Mouse (Mus musculus): ENCODE measurements around the gene Necap2. TPM values are rescaled to one million over a fixed set of nuclear protein-coding genes. Genes with fewer than 3 reads are reported as not detected.

Gene Necap2
- polyA plus RNA-seq, 1 experiment, result 29.4 TPM

DNA sequence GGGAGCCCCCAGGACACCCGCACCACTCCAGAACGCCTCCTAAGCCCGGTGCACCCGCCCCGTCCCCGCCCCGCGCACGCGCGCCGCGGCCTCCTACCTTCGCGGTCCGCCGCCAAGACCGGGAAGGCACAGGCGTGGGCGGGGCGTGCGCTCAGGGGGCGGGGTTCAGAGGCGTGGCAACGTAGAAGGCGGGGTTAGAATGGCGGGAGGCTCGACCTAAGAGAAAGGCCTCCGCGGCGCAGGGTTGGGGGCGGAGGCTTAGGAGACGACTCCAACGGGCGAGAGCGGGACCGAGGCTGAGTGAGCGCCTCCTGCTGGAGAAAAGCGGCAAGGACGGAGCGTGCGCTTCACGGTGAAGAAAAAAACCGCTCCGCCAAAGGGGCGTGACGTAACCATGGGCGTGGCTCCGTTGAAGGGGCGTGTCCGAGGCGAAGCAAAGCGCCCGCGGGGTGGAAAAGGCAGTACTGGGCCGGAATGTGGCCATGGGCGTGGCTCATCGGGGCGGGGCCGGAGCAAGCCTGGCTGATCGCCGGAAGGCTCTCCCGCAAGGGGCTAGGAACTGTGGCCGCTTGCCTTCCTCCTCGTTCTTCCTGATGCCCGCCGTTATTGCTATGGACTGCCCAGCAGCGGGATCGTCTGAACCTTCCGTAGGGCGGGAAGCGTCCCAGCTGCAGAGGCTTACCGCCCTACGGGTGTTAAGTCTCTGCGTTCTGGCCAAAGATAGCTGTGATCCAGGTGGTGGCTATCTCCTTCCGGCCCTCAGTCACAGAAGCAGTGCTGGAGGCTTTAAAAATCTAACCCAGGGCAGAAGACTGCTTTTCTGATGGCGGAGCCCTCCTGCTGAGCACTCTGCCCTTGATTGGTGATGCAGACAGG lies 17.5 kb downstream of the Necap2 start, which contains the start of gene Crocc:
Gene Crocc (minus strand): TSS at position 125 of the 876 bp plus-strand sequence.
- Histone ChIP-seq H3K4me1 (ENCODE audit: control insufficient read depth, insufficient read depth, insufficient read length, low read length) (no peaks in the 10 kb centered on the region), H3K27ac (replicated peaks; ENCODE audit: low read depth, low read length) (peak within 1 kb of the TSS; percentile 69), H3K4me3 (ENCODE audit: insufficient read depth, low read depth, low read length) (peak within 1 kb of the TSS; percentile 69)

DNA sequence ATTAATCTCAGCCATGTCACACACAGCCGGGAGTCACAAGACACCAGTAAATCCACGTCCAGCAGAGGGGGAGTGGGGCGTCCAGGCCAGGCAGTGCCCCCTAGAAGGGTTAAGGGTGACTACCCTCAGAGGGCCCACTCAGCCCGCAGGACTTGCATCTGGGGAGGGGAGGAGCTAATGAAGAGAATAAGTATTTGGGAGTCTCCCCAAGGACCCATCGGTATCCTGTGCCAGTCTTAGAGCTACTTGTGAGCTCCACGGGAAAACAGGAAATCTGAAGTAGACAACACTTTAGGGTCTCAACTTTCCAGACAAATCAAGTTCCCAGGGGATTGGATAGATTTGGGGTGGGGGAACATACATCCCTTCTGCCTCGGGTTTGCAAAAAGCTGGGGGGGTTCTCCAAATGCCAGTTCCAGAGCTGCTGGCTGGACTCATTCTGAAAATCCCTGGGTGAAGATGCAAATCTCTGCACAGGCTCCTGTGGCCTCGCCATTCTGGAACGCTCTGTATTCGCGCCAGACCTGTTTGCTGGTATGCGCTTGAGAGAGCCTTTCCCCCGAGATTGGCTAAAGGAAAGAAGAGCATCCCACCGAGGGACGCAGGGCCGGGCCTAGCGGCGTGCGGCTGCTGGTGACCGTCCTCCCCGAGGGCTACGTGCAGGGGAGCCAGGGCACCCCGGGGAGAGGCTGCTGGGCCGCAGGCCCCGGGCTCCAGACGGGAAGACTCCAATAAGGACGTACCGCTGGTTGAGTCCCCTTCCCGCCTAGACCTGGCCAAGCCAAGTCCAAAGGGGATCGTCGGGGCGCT lies 18.3 kb downstream of the Necap2 start:
- H3K4me3 ChIP-seq (ENCODE audit: insufficient read depth, low read depth, low read length), result peak overlapping the region; percentile 69
- no peaks in the 10 kb centered on the region for H3K4me1 ChIP-seq (ENCODE audit: control insufficient read depth, insufficient read depth, insufficient read length, low read length)
- no peak overlapping the region for H3K27ac ChIP-seq (replicated peaks; ENCODE audit: low read depth, low read length)

DNA sequence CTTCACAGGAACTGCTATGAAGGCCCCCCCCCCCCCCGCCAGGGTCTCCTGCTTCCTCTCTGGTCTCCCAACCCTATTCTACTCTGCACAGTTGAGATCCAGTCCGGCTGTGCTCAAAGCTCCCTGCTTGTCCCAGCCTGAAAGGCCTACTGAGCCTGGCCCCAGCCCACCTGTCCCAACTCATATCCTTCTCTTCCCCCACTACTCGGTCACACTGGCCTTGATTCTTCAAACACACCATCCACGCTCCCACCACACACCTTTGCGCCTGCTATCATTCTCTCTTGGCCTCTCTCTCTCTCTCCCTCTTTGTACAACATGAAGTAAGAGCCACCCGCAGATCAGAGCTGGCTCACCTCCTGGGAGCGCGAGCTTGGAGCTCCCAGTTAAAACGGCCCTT lies 19.3 kb downstream of the Necap2 start:
- H3K4me3 ChIP-seq (ENCODE audit: insufficient read depth, low read depth, low read length), result no peak overlapping the region
- no peaks in the 10 kb centered on the region for H3K4me1 ChIP-seq (ENCODE audit: control insufficient read depth, insufficient read depth, insufficient read length, low read length)

DNA sequence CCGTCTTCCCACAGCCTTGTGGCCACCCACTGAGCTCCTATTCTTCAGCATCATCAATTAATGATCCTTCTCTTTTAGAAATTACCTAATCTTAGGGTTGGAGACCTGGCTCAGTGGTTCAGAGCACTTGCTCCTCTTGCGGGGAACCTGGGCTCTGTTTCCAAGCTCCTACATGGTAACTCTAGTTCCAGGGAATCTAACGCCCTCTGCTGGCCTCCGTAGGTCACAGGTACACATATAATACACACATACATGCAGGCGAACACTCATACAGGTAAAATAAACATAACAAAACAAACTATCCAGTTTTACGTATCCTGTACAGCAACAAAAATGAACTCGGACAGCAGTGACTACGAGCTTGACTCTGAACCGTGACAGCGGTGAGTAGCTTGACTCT lies 21.2 kb downstream of the Necap2 start:
- H3K27ac ChIP-seq (replicated peaks; ENCODE audit: low read depth, low read length), result no peak overlapping the region
- no peak overlapping the region for H3K4me3 ChIP-seq (ENCODE audit: insufficient read depth, low read depth, low read length)
- no peaks in the 10 kb centered on the region for H3K4me1 ChIP-seq (ENCODE audit: control insufficient read depth, insufficient read depth, insufficient read length, low read length)

More for the DNA sequence above, 19.3 kb downstream of the Necap2 start:
- H3K27ac ChIP-seq (replicated peaks; ENCODE audit: low read depth, low read length), result no peak overlapping the region

DNA sequence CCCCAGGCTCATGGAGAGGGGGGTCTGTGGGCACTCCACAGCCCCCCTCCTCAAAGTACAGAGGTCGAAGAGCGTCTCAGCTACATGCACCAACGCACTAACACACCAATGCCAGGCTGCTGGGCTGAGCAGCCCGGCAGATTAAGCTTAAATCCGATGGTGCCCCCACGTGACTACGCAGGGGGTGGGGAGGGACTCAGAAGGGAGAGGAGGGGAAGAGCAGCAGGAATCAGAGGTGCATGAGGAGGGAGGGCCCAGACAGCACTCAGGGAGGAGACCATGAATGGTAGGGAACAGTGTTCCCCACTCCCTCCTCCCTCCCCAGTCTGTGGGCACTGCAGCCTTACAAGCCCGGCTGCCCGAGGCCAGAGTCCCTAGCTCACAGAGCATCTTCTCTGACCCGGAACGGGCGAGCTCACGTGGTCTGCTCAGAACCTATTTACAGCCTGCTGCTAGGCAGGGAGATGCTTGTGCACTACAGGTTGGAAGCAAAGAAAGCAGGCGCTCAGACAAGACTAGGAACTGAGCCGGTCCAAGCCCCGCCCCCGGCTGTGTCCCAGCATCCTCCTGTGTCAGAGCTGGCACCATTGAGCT lies 24.5 kb downstream of the Necap2 start:
- no peaks in the 10 kb centered on the region for H3K4me1 ChIP-seq (ENCODE audit: control insufficient read depth, insufficient read depth, insufficient read length, low read length)
- no peak overlapping the region for H3K27ac ChIP-seq (replicated peaks; ENCODE audit: low read depth, low read length)
- no peak overlapping the region for H3K4me3 ChIP-seq (ENCODE audit: insufficient read depth, low read depth, low read length)

DNA sequence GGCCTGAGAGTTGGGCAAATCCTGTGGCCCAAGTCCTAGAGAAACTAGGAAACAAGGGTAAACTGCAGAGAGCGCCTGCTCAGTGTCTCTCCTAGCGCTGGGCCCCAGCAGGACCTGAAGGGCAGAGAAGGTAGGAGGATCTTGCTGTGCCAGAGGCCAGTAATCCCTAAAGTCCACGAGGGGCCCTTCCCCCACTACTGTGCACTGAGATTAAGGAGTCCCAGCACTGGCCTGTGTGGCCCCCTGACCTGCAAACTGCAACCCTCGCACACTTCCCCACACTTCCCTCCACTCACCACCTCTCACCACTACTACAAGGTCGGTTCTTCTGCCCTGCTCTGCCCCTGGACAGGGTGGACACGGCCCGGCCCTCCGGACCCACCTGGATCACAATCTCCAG lies 25.0 kb downstream of the Necap2 start:
- Histone ChIP-seq H3K4me3 (ENCODE audit: insufficient read depth, low read depth, low read length) (no peak overlapping the region), H3K27ac (replicated peaks; ENCODE audit: low read depth, low read length) (no peak overlapping the region), H3K4me1 (ENCODE audit: control insufficient read depth, insufficient read depth, insufficient read length, low read length) (no peaks in the 10 kb centered on the region)

DNA sequence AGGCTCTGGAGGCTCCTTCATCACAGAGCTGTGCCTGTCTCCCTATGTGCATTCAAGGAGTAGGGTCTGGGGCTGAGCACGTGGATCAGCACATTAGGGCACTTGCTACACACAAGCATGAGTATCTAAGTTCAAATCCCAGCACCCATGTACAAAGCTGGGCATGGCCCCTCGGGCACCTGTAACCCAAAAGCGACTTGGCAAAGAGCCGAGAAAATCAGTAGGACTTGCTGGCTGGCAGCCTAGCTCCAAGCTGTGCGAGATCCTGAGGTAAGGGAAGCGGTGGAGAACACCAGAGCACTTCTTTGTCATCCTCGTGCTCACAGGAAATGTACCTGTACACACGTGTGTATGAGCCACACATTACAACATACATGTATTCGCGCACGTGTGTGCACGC lies 25.7 kb downstream of the Necap2 start:
- Histone ChIP-seq H3K4me1 (ENCODE audit: control insufficient read depth, insufficient read depth, insufficient read length, low read length) (no peaks in the 10 kb centered on the region), H3K27ac (replicated peaks; ENCODE audit: low read depth, low read length) (no peak overlapping the region), H3K4me3 (ENCODE audit: insufficient read depth, low read depth, low read length) (no peak overlapping the region)

DNA sequence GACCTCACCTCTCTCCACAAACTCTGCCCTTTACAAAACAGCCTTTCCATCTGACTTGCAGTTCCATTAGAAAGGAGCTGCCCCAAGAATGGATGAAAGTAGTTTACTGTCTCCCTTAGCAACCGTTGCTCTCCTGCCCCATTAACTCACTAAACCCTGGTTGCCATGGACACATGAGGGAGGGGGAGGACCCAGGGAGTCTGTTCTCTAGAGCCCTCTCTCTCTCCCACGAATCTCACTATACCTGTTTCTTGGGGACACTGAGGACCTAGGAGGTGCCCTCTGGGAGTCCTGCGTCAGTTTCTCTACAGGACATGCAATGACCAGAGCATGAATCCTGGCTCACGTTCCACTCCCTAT lies 28.7 kb downstream of the Necap2 start:
- H3K4me3 ChIP-seq (ENCODE audit: insufficient read depth, low read depth, low read length), result no peak overlapping the region
- H3K27ac ChIP-seq (replicated peaks; ENCODE audit: low read depth, low read length), result no peak overlapping the region
- no peaks in the 10 kb centered on the region for H3K4me1 ChIP-seq (ENCODE audit: control insufficient read depth, insufficient read depth, insufficient read length, low read length)

DNA sequence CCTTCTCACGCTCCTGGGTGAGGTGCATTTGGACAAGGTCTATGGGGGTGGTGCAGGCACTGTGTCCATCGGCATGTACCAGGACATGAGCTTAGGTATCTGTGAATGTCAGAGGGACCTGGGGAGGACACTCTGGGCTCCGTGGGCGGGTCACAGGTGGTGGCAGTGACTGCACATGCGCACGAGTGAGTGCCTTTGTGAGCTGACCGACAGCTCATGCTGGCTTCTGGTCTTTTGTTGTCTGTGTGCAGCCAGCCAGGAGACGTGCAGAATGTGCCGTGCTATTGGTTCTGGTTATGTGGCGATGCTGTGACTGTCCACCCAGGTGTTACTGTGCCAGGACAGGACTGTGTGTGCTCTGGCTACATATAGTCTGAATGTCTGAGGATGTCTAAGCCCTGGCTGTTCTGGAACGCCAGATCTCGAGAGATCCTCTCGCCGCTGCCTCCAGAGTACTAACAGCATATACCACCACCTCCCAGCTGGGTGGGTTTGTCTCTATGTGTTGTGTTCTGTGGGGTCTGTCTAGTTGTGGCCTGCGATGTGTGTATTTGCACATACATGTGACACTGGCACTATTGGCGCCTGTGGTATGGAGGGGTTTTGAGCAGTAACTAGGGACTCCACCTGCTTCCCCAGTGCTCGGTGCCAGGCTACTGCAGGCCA lies 29.2 kb downstream of the Necap2 start:
- Histone ChIP-seq H3K27ac (replicated peaks; ENCODE audit: low read depth, low read length) (no peak overlapping the region), H3K4me3 (ENCODE audit: insufficient read depth, low read depth, low read length) (no peak overlapping the region), H3K4me1 (ENCODE audit: control insufficient read depth, insufficient read depth, insufficient read length, low read length) (no peaks in the 10 kb centered on the region)

DNA sequence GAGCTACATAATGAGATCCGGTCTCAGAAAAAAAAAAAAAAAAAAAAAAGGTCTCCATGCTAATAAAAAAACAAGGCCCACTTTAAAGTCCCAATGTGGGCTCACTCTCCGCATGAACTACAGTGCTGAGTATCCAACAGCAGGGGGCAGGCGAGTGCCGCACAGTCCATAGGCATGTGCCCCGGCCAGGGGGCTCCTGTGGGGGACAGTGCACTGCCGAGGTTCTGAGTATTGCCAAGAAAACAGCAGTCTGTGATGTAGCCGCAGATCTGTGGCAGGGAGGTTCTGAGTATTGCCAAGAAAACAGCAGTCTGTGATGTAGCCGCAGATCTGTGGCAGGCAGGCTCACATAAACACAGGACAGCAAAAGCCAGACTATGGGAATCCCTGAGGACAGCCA lies 33.3 kb downstream of the Necap2 start:
- no peaks in the 10 kb centered on the region for H3K4me1 ChIP-seq (ENCODE audit: control insufficient read depth, insufficient read depth, insufficient read length, low read length)
- H3K27ac ChIP-seq (replicated peaks; ENCODE audit: low read depth, low read length), result no peak overlapping the region
- H3K4me3 ChIP-seq (ENCODE audit: insufficient read depth, low read depth, low read length), result no peak overlapping the region

DNA sequence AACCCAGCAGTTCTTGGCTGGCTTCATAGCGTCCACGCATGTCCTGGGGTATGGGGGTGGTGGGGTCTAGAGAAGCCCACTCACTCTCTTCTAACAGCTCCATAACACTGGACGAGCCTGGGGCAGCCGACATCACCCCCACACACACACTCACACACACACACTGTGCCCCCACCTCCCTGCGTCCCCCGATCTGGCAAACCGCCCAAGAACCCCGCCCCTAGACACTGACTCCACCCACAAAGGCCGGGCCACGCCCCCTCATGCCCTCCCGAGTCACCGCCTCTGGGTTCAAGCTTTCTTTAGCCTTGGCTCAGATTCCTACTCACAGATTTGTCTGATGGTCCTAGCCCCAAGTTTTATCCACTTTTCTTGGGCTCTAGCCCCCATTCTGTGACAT lies 37.0 kb downstream of the Necap2 start:
- H3K4me1 ChIP-seq (ENCODE audit: control insufficient read depth, insufficient read depth, insufficient read length, low read length), result no peaks in the 10 kb centered on the region
- H3K27ac ChIP-seq (replicated peaks; ENCODE audit: low read depth, low read length), result no peak overlapping the region
- H3K4me3 ChIP-seq (ENCODE audit: insufficient read depth, low read depth, low read length), result no peak overlapping the region

DNA sequence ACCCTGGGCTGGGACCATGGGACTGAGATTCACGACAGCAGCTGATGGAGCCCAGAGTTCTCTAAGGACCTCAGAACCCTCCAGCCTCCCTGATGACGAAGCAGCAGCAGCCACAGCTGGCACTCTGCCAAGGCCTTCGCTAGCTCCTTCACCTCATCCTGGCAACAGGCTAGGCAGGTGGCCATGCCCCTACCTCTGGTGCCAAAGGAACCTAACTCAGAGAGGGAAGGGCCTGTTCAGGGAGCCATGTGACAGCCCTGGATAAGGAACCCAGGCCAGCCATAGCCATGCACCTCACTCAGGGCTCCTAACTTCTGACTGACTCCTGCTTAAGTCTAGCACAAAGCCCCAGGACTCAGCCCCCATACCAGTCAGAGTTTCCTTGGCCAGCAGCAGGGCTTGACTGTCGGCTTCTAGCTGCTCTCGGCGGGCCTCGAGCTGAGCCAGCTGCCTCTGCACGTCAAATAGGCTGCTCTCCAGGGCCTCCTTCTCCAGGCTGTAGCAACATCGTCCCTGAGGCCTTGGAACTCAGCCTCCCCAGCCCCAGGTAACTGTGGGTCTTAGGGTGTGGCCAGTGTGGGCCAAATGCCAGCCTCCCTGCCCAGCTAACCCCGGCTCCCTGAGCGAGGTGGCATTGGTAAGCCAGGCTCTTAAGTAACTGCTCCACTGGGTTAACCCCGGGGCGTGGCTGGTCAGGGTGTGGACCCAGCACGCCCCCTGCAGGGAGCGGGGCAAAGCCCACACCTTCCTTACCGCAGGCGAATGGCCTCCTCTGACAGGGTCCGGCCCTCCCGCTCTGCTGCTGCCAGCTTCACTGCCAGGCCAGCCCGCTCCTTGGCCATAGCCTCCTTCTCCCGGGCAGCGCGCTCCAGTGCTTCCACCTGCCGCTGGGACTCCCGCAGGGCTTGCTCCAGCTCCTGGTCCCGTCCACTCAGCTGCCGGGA lies 44.3 kb downstream of the Necap2 start:
- H3K4me3 ChIP-seq (ENCODE audit: insufficient read depth, low read depth, low read length), result no peak overlapping the region
- H3K27ac ChIP-seq (replicated peaks; ENCODE audit: low read depth, low read length), result no peak overlapping the region
- peaks cover 2% of the 10 kb centered on the region; the same call in 1 of the 2 replicates for H3K4me1 ChIP-seq (ENCODE audit: control insufficient read depth, insufficient read depth, insufficient read length, low read length)

DNA sequence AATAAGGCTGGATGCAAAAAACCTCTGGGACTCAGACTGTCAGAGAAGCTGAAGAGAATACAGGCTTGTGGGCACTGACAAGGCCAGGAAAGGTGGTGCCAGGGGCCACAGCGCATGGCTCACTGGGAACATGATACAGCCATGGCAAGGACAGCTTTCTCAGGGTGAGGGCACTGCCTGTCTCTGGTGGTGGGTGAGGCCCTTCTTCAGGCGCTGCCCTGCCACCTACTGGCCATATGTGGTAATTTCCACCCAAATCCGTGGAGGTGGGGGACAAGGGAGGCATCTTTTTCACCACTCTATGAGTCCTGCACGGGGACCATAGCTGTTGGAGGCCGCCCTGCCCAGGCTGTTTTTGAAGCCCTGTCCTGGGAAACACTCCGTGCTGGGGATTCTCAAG lies 46.4 kb downstream of the Necap2 start:
- Histone ChIP-seq H3K4me1 (ENCODE audit: control insufficient read depth, insufficient read depth, insufficient read length, low read length) (peaks cover 2% of the 10 kb centered on the region; the same call in 1 of the 2 replicates), H3K27ac (replicated peaks; ENCODE audit: low read depth, low read length) (no peak overlapping the region), H3K4me3 (ENCODE audit: insufficient read depth, low read depth, low read length) (no peak overlapping the region)

DNA sequence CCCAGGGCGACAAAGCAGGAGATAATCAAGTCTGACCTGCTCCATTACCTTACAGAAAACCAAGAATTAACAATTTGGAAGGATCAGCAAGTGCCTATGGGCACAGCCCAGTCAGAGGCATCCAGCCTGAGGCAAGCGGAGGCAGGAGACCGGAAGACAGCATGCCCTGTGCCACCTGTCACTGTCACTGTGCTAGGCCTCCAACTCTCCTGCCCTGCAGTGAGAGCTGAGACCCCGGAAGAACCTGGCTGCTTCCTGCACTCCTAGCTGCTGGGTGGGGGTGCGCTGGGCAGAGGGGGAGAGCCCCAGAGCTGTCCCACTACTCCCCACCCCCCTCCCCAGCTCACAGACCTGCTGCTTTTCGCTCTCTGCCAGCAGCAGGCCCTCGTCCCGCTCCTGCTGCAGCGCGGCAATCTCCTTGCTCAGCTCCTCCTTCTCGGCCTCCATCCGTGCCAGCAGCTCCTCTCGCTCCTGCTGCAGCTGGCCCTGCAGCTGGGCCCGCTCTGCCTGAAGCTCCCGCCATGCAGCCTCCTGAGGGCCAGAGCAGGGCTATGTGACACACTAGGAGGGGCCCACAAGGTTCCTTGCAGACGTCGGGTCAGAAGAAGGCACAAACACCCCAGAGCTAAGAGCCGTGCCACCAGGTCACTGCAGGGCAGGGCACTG lies 47.5 kb downstream of the Necap2 start:
- Histone ChIP-seq H3K4me1 (ENCODE audit: control insufficient read depth, insufficient read depth, insufficient read length, low read length) (peaks cover 2% of the 10 kb centered on the region; the same call in 1 of the 2 replicates), H3K27ac (replicated peaks; ENCODE audit: low read depth, low read length) (no peak overlapping the region), H3K4me3 (ENCODE audit: insufficient read depth, low read depth, low read length) (no peak overlapping the region)
